Mouse (Mus musculus) CD8-positive naive resting alpha-beta T cell, adult 57 days (primary cell): ENCODE measurements around the gene Fkbp3. TPM values are rescaled to one million over a fixed set of nuclear protein-coding genes. Genes with fewer than 3 reads are reported as not detected.

ENCODE experiments used
- total RNA-seq: library from RNA; stranded (reverse); gene quantifications from one replicate; pipeline ENCODE4 v1.2.4, GENCODE M21; 2023

Gene Fkbp3
- total RNA-seq = 92.2 TPM

DNA sequence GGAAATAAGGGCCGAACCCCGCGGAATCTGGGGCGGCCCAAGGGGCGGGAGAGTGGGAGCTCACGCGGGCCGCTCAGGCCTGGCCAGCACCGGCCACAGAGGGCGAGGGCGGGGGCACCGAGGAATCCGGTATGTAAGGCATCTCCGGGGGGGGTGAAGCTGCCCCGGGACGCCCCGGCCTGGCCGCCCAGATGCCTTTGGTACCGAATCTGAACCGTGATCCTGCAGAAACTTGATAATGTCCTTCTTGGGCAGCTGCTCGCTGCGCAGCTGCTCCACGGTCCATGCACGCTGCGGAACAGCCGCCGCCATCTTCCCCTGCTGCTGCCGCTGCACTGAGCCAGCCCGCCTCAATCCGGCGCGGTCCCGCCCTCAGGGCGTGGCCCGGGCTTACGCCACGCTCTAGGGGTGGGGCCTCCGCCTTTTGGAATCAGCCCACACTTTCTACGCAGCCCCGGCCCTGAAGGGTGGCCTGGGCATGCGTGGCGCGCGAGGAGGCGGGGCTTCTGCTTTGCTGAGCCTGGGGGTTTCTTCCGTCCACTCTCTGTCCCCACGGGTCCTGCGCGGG is at the start of gene Fkbp3:
Gene Fkbp3, minus strand, starts transcription at position 397 of the 568 bp plus-strand sequence.

DNA sequence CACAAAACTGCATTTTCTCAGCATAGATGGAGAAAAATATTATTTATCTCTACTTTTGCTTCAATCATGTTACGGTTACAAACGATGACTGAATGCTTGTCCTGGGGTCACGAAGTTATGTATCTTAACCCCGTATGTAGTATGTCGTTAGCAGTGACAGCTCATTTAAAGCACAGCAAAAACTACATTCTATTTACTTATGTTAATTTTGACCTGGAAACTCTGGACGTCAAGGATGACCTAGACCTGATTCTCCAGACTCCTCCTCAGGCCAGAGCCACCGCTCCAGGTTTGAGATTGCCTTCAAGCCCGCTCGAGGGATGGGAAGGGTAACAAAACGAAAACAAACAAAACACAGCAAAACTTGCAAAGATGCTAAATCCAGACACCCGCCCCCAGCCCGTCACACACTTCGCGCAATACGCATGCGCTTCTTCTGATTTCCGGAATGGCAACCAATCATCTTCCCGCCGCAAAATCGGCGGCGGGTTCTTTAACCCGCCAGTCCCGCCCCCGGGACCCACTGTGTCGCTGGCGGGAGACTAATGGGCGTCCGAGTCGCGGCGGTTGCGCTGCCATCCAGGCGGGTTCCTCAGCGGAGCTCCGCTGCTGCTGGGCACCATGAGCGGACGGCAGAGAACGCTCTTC is 1.4 kb upstream of the Fkbp3 start, which contains the start of gene Fancm:
Gene Fancm, plus strand, starts transcription at position 519 of the 648 bp plus-strand sequence.

DNA sequence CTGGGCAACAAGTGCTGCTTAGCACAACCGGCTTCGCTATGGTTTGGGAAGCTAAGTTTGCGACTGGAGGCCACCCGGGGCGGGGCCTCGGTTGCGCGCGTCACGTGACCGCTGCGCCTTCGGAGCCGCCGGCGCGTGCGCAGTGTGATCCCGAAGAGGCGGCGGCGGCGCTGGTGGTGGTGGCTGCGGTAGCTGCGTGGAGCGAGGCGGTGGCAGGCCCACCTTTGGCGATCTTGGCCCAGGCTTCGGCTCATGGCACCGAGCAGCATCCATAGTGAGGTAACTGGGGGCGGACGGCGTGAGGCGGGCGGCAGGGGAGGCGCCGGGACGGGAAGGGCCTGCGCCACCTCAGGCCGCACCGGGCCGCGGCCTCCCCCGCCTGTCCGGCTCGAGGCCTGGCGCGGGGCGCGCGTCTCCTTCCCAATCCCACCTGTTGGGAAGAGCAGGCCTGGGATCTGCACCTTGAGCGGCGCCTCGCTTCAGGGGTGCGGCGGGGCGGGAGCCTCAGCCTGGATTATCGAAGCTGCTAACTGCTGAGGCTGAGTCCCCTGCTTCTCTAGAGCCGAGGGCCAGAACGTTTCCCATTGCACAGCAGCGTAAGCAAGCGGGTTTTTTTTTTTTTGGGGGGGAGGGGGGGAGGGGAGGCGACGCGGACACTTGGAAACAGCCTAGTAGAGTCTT is 37.5 kb downstream of the Fkbp3 start, which contains the start of gene Prpf39:
Gene Prpf39, plus strand, starts transcription at position 144 of the 681 bp plus-strand sequence.

Other genes starting within 250 kb of the Fkbp3 start
- 5.5 TPM for gene Gm527, start 156.1 kb downstream of the Fkbp3 start, total RNA-seq
- gene Klhl28, start 108.5 kb downstream of the Fkbp3 start, total RNA-seq = 22.7 TPM
- 67.5 TPM for gene Togaram1, start 108.2 kb downstream of the Fkbp3 start, total RNA-seq
- gene Prpf39, start 37.7 kb downstream of the Fkbp3 start, total RNA-seq = 119 TPM
- 13.4 TPM for gene Fancm, start 1.6 kb upstream of the Fkbp3 start, total RNA-seq
- 2.6 TPM for gene Mis18bp1, start 98.6 kb upstream of the Fkbp3 start, total RNA-seq
- not detected for gene Wdr20rt, start 151.5 kb upstream of the Fkbp3 start, total RNA-seq